Mouse (Mus musculus): Measurements from ENCODE around the gene Dll1.

DNA sequence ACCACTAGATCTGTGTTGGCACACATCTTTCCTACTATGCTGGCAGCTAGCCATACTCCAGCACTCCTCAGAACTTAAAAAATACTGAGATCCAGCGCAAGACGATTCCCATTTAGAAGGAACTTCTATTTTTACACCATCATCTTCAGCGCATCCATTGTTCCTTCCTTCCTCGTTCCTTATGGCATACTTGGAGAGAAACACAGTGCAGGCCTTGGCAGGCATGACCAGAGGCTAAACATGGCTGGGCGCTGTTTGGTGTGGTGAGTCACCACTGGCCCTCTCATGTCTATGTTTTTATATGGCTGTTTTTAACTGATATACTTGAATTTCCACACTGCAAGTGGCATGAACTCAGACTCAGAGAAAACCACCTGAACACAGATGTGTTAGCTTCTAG, 11.0 kb downstream of the Dll1 start:
- no peak for TF ChIP-seq CTCF (IDR thresholded peaks at IDR 0.05; ENCODE audit: low read depth)
- no peak for TF ChIP-seq EP300 (optimal IDR thresholded peaks at IDR 0.05)
